Mouse (Mus musculus) monocyte, adult 5-6 weeks (primary cell): ENCODE data around the gene Gm49366. TPM values are rescaled to one million over a fixed set of nuclear protein-coding genes. Genes with fewer than 3 reads are reported as not detected.
"Not testable (repeated sequence)": the region's sequence is repeated elsewhere in the genome, so short reads cannot be mapped to it uniquely, and the experiment has no call there.

Source experiments
- ATAC-seq: fragments of 153-309, 156-312 bp; replicated peaks from 2 replicates; pipeline ENCODE4 v1.8.0; 2017; ENCODE audit warnings: mild to moderate bottlenecking; ENCODE audit not compliant: low TSS enrichment, insufficient number of reproducible peaks, severe bottlenecking, poor library complexity, low FRiP score
- total RNA-seq: library from RNA; stranded (forward); fragments of 200-1000, 200-491, 200-594 nt; gene quantifications from 3 replicates; pipeline ENCODE4 v1.2.3, GENCODE M21; 2017

The Gm49366 gene
- total RNA-seq, 1 experiment from 2014 or later = not detected

DNA sequence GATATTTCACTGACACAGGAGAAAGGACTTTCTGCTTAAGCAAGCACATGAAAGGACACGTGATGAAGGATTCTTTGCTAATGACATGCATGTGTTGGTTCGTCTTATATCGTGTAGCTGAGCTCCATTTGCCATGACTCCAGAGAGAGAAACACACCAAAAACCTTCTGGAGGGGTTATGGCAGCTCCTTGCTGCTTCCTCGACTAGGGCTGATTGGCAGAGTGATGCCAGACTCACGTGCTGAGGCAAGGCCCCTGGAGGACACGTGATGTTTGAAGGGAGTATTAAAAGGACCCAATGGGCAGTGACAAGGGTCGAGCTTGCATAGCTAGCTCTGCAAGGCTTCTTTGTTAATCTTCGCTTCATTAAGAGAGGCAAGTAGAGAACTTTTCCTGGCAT lies 29.6 kb downstream of the Gm49366 start:
- ATAC-seq = no peak

GRCm38 (mm10) chr12:84068986-84069385 lies 30.3 kb downstream of the Gm49366 start, which contains the start of gene Acot5:
Gene Acot5 (plus strand): TSS chr12:84069325.
- ATAC-seq = no peak

- ATAC-seq = not testable (repeated sequence)
Observed at GRCm38 (mm10) chr12:84069582-84069981, 30.8 kb downstream of the Gm49366 start.

GRCm38 (mm10) chr12:84071696-84072095 lies 33.0 kb downstream of the Gm49366 start:
- ATAC-seq = no peak

DNA sequence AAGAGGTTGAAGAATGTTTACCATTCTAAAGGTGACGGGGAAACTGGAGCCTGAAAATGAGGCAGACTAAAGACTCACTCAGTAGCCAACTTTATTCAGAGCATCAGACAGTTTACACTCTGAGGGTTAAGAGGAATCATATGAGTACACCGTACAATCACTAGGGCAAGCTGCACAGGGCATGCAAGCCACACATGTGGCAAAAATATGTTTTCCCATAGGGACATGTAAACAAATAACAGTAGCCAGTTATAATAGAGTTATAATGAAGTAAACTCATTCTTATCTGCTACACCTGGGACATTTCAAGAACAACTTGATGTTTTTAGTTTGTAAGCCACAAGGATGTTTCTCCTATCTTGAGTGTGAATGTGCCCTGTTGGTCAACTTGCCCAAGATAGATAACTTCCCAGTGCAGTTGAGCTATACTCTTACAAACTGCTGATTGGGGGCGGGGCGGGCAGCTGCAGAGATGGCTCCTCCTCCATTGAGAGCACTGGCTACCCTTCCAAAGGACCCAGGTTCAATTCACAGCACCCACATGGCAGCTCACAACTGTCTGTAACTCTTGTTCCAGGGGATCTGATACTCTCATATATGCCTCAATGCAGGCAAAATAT lies 38.7 kb downstream of the Gm49366 start:
- no peak for ATAC-seq

DNA sequence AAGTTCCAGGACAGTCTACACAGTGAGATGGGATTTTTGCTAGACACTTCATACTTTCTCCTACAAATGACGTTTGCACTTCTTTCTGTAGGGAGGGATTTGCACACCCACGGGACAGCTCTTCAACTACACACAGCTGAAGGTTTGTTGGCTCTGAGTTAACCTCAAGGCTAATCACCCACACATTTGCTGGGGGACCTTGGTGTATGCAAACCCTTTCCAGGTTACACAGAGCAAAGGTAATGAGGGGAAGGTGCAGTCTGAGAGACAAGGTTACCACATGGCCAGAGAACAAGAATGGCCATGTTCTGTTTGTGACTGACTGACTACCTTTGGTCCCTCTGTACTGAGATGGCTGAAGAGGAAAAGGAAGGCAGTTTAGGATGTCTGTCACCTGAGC lies 45.1 kb downstream of the Gm49366 start:
- ATAC-seq = no peak

DNA sequence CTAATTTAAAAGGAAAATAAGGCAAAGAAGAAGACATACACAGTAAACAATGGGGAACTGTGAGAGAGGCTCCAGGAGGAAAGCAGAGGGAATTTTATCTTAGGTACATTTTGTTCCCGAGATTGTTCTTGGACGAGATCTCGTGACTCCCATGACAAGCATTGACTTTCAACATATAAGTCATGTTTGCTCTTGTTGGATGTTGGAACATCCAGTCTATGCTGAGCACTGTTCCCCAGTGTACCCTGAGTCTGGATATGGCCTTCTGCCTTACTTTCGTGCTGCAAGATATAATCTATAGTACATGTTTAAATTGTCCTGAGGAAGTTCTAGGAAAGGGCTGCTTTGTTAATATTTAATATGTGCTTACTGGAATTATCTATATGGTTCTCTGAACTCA lies 45.8 kb downstream of the Gm49366 start:
- no peak for ATAC-seq

DNA sequence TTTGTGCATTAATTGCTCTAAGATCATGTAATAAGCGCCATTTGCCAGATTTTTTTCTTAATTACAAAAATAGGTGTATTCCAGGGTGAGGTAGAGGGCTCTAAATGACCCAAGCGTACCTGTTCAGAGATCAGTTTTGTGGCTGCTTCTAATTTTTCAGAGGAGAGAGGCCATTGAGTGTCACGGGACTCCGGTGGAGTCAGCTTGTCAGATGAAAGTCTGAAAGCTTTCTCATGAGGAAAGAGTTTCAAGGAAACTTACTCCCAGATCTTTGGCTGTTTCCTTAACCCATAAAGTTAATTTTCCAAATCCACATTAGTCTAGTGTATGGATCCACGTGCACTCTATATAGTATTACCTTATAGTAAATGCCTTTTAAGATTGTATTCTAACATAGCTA lies 55.9 kb downstream of the Gm49366 start:
- not testable (repeated sequence) for ATAC-seq

DNA sequence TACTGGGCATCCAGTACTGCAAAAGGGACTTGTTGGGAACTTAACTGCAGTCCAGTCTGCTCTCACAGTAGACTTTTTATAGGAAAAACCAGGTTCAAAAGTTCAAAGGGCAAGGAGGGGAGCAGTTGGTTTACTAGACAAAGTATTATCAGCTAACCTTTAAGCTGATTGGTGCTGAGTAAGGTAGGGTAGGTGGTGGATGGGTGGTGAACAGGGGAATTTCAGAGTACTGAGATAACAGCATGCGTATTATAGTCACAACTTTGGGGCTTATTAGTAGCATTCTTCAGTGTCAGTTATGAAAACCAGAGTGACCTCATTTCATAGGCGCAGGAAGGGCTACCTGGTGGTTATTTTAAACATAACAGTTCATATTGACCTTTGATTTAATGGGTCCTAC lies 60.9 kb downstream of the Gm49366 start:
- no peak for ATAC-seq

DNA sequence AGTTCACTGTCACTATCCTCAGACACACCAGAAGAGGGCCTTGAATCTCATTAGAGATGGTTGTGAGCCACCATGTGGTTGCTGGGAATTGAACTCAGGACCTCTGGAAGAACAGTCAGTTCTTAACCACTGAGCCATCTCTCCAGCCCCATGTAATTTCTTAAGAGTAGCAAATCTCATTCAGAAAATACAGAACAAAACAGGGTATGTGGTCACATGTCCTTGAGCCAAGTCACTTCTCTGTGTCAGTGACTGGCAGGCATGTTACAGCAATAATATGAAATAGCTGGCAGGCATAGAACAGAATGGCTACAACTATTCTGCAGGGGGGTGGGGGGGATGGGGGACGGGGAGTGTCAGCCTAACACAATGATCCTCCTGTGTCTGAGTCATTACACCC lies 61.3 kb downstream of the Gm49366 start:
- no peak for ATAC-seq

DNA sequence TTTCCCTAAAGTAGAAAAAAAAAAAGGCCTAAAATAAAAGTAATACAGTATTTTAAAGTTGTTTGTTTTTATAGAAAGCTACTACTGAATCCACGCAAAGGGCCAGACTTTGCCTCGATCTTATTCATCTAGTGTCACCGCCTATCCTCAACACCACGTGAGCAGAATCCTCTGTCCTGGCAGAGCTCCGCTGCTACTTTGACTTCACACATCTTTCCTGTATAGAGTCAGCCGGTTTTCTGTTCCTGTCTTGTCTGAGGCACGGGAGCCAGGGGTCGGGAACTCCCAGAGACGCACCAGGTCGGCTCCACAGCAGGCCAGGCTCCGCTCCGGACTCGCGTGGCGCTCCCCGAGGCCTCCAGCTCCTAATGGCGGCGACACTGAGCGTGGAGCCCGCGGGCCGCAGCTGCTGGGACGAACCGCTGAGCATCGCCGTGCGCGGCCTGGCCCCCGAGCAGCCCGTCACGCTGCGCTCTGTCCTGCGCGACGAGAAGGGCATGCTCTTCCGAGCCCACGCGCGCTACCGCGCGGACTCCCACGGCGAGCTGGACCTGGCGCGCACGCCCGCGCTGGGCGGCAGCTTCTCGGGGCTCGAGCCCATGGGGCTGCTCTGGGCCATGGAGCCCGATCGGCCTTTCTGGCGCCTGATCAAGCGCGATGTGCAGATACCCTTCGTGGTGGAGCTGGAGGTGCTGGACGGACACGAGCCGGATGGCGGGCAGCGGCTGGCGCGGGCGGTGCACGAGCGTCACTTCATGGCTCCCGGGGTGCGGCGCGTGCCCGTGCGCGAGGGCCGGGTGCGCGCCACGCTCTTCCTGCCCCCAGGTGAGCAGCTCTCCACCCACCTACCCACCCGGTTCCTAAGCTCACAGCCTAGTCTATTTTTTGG lies 62.1 kb downstream of the Gm49366 start, which contains the start of gene Acot6:
Gene Acot6 (plus strand): TSS at position 51 of the 889 bp plus-strand sequence.
- 0 out of 2 replicates have a peak, but pooled peaks have one; percentile 13 for ATAC-seq

DNA sequence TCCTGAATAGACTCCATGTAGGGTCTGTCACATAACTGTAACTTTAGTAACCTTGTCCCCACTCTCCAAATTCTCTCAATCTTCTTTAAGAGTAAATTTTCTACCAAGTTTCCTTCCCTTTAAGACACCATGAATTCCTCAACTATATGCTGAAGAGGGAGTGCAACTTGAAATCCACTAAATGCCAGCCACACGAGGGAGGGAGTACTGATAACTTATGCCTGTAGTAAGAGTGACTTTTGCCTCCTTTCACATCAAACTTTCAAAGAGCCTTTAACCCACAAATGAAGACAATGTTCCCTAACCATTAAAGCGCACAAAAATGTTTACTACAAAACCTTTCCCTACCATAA lies 62.7 kb downstream of the Gm49366 start:
- ATAC-seq = no peak

DNA sequence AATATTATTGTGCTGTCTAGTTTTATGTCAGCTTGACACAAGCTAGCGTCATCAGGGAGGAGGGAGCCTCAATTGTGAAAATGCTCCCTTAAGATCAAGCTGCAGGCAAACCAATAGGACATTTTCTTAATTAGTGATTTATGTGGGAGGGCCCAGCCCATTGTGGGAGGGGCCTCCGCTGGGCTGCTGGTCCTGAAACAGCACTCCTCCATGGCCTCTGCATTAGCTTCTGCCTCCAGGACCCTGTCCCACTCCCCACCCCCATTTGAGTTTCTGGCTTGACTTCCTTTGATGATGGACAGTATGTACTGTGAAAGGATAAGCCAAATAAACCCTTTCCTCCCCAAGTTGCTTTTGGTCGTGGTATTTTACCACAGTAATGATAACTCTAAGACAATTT lies 68.3 kb downstream of the Gm49366 start:
- ATAC-seq = no peak

- no peak for ATAC-seq
Observed at GRCm38 (mm10) chr12:84107692-84108091, 69.0 kb downstream of the Gm49366 start.

Other genes with a start within 250 kb of the Gm49366 start
- gene Numb, start 117.0 kb upstream of the Gm49366 start, total RNA-seq = 21.1 to 36.1 TPM (median 30.5 TPM) in 3 replicates
- gene Riox1, start 88.3 kb upstream of the Gm49366 start, total RNA-seq = 5.4 to 10.9 TPM (median 7.5 TPM) in 3 replicates
- not detected in 3 replicates for gene Heatr4, start 54.1 kb upstream of the Gm49366 start, total RNA-seq
- 15.4 to 18.4 TPM (median 16.3 TPM) in 3 replicates for gene Acot2, start 51.1 kb upstream of the Gm49366 start, total RNA-seq
- not detected in 3 replicates for gene Acot1, start 29.4 kb upstream of the Gm49366 start, total RNA-seq
- gene Acot4, start 556 bp upstream of the Gm49366 start, total RNA-seq = not detected in 3 replicates
- not detected in 3 replicates for gene Acot3, start 13.2 kb downstream of the Gm49366 start, total RNA-seq
- not detected in 3 replicates for gene Acot5, start 30.4 kb downstream of the Gm49366 start, total RNA-seq
- gene Acot6, start 61.7 kb downstream of the Gm49366 start, total RNA-seq = 0.10 TPM in 1 of 3 replicates, not detected in the others
- 0.19 to 0.32 TPM in 2 of 3 replicates, not detected in the other for gene Dnal1, start 75.4 kb downstream of the Gm49366 start, total RNA-seq
- 0.78 to 3.5 TPM in 2 of 3 replicates, not detected in the other for gene Pnma1, start 109.6 kb downstream of the Gm49366 start, total RNA-seq
- gene Elmsan1, start 179.9 kb downstream of the Gm49366 start, total RNA-seq = 21.6 to 42.4 TPM (median 28.2 TPM) in 3 replicates
- 50.7 to 64.4 TPM (median 56.7 TPM) in 3 replicates for gene Ptgr2, start 246.3 kb downstream of the Gm49366 start, total RNA-seq